Mouse (Mus musculus) limb, embryonic 14.5 days (tissue): Measurements from ENCODE around the gene Adamts10. TPM values are rescaled to one million over a fixed set of nuclear protein-coding genes. Genes with fewer than 3 reads are reported as not detected.
A peak's percentile ranks its signal among the peaks of the same experiment; 100 is the strongest.

Experiments used
- ATAC-seq: fragments of 200-750 bp; cut with Nextera tagmentation; 2 replicates; pipeline ENCODE4 v1.8.0; 2017; ENCODE audit warnings: low read depth, moderate number of reproducible peaks, moderate TSS enrichment; ENCODE audit not compliant: low FRiP score
- DNase-seq: peaks from one replicate; pipeline ENCODE4 v3.0.0-alpha.2; 2015; ENCODE audit warnings: low spot score
- H3K27ac ChIP-seq: fragments of 300-500 bp; sonication (generic); replicated peaks from 2 replicates; pipeline ENCODE4 v1.5.1; 2014; ENCODE audit warnings: low read depth, mild to moderate bottlenecking, low read length, moderate library complexity, mixed read lengths
- H3K27me3 ChIP-seq: fragments of 300-500 bp; sonication (generic); 2 replicates; pipeline ENCODE4 v1.6.1; 2014; ENCODE audit warnings: low read length, mixed read lengths; ENCODE audit not compliant: control insufficient read depth, insufficient read depth
- H3K36me3 ChIP-seq: fragments of 300-500 bp; sonication (generic); 2 replicates; pipeline ENCODE4 v1.6.1; 2014; ENCODE audit warnings: mild to moderate bottlenecking, low read length, moderate library complexity, mixed read lengths; ENCODE audit not compliant: control insufficient read depth, insufficient read depth
- H3K4me1 ChIP-seq: fragments of 300-500 bp; sonication (generic); 2 replicates; pipeline ENCODE4 v1.6.1; 2014; ENCODE audit warnings: antibody characterized with exemption, low read length, mixed read lengths; ENCODE audit not compliant: control insufficient read depth, insufficient read depth
- H3K4me2 ChIP-seq: fragments of 300-500 bp; sonication (generic); replicated peaks from 2 replicates; pipeline ENCODE4 v1.6.1; 2014; ENCODE audit warnings: low read depth, mild to moderate bottlenecking, low read length, moderate library complexity; ENCODE audit not compliant: severe bottlenecking
- H3K4me3 ChIP-seq: fragments of 300-500 bp; sonication (generic); replicated peaks from 2 replicates; pipeline ENCODE4 v1.5.1; 2014; ENCODE audit warnings: low read length
- H3K9ac ChIP-seq: fragments of 300-500 bp; sonication (generic); 2 replicates; pipeline ENCODE4 v1.6.1; 2014; ENCODE audit warnings: mild to moderate bottlenecking, low read depth, low read length, moderate library complexity; ENCODE audit not compliant: severe bottlenecking
- H3K9me3 ChIP-seq: fragments of 300-500 bp; sonication (generic); 2 replicates; pipeline ENCODE4 v1.6.1; 2016; ENCODE audit warnings: low read length; ENCODE audit not compliant: control insufficient read depth
- POLR2A ChIP-seq: fragments of 200-500 bp; IDR thresholded peaks from 2 replicates; pipeline ENCODE4 v1.8.0; 2012; ENCODE audit warnings: inconsistent platforms, mild to moderate bottlenecking, moderate library complexity, borderline replicate concordance; ENCODE audit not compliant: insufficient read depth, insufficient read length; ENCODE audit errors: extremely low read depth
- WGBS: fragments of 180-500 bp; shearing (Covaris S2); extraction: QIAGEN DNeasy Blood & Tissue Kit; methylation state at CpG from one replicate; pipeline ENCODE4 v1.1.7; 2014; 5-methylcytosine and 5-hydroxymethylcytosine counted together
- polyA plus RNA-seq, 2 experiments: library from polyadenylated mRNA; depleted of rRNA in 1 of 2; stranded (reverse) in 1 of 2; unstranded in 1 of 2; fragments of >200 nt; fragmentation: Nextera tagmentation in 1 of 2; extraction: Ambion mirVana in 1 of 2; gene quantifications; 2 replicates each; pipeline versions ENCODE4 v1.2.1 to v1.2.3; 2012 to 2014

Adamts10 gene
- polyA plus RNA-seq, 2 experiments = 80.6 to 269 TPM

DNA sequence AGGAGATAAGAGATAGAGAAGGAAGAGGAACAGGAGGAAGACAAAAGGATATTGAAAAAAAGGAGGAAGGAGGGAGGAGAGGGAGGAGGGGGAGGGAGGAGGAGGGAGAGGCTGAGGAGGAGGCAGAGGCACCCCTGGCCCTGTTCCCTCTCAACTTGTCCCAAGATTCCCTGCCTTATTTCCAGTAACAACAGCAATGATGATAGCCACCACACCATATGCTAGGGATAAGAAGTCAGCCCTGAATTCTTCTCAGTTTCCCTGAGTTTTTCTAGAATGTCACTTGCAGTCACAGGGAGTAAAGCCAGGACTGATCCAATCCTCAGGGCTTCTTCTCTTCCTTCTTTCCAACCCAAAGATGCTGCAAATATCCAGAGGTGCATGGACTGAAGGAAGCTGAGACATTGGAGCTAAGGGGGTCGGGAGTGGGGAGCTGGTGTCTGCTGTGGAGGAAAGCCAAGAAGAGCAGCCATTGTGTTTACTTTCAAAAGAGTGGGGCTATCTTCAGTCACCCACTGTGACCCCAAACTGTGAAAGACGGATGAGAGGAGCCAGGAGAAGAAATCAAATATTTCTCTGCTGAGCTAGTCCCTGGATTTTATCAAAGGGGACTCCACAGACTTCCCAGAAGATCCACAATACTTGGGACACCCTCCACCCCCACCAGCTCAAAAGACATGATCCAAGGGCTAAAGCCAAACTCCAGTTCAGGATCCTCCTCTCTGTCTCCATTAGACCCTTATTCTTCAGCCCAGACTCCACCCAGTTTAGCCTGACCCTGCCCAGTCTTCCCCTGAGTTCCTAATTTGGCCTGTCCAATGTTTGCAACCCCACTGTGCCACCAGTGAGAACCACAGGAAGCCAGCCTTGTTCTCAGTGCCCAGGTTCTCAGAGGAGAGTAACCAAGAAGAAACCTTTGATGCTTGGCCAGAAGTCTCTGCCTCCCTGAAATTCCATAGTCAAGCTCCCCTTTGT, 11.3 kb upstream of the Adamts10 start:
- DNase-seq (no peak), ATAC-seq (no peak)
- Histone ChIP-seq H3K27ac (no peak overlapping the region), H3K4me3 (no peak overlapping the region), H3K36me3 (no peaks in the 10 kb centered on the region), H3K27me3 (no peaks in the 10 kb centered on the region), H3K4me1 (no peaks in the 10 kb centered on the region), H3K4me2 (no peak overlapping the region), H3K9ac (no peak overlapping the region), H3K9me3 (no peaks in the 10 kb centered on the region; the same call in 1 of the 2 replicates)
- no peak for TF ChIP-seq POLR2A
- WGBS = 62% methylated on average over 2 of the region's 2 CpGs

DNA sequence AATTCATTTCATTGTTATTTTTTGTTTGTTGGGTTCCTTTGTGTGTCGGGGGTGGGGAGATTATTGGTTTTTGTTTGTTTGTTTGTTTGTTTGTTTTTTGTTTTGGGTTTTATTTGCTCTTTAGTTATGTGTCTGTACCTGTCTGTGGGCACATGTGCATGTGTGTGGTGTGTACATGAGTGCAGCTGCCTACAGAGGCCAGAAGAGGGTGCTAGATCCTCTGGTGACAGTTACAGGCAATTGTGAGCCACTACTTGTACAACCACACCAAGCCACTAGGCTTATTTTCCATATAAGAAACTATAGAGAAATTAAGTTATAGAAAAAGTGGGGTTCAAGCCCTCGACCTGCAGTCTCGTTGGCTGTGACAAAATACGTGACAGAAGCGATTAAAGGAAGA, 10.1 kb upstream of the Adamts10 start:
- H3K4me2 ChIP-seq = no peak overlapping the region
- no peaks in the 10 kb centered on the region; the same call in 1 of the 2 replicates for H3K9me3 ChIP-seq
- WGBS = 86% methylated on average over 5 of the region's 5 CpGs
- no peak overlapping the region for H3K4me3 ChIP-seq
- H3K27ac ChIP-seq = no peak overlapping the region
- no peak for TF ChIP-seq POLR2A
- H3K27me3 ChIP-seq = no peaks in the 10 kb centered on the region
- H3K4me1 ChIP-seq = no peaks in the 10 kb centered on the region
- no peak overlapping the region for H3K9ac ChIP-seq
- no peak for ATAC-seq
- no peak for DNase-seq
- H3K36me3 ChIP-seq = no peaks in the 10 kb centered on the region

DNA sequence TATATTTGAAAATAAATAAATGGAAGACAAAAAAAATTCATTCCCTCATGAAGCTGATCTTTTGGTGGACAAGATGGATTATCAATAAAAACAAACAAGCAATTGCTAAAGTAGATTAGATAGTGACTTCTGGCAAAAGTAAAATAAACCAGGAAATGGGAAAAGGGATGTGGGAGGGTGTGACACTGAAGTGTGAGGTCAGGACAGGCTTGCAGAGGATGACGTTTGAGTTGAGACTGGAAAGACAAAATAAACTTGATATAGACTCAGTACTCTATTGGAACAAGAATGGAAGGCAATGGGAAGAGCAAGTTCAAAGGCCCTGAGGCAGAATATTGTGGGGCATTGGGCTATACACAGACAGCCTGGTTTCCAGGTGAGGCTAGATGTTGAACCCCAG, 3.6 kb upstream of the Adamts10 start:
- H3K9me3 ChIP-seq = no peaks in the 10 kb centered on the region
- H3K36me3 ChIP-seq = no peaks in the 10 kb centered on the region
- H3K9ac ChIP-seq = no peak overlapping the region
- DNase-seq = no peak
- H3K27me3 ChIP-seq = no peaks in the 10 kb centered on the region
- 39% methylated on average over 1 of the region's 1 CpGs for WGBS
- no peak for ATAC-seq
- no peak overlapping the region for H3K27ac ChIP-seq
- H3K4me1 ChIP-seq = peaks cover 7% of the 10 kb centered on the region
- H3K4me3 ChIP-seq = no peak overlapping the region
- no peak overlapping the region for H3K4me2 ChIP-seq
- no peak for TF ChIP-seq POLR2A

DNA sequence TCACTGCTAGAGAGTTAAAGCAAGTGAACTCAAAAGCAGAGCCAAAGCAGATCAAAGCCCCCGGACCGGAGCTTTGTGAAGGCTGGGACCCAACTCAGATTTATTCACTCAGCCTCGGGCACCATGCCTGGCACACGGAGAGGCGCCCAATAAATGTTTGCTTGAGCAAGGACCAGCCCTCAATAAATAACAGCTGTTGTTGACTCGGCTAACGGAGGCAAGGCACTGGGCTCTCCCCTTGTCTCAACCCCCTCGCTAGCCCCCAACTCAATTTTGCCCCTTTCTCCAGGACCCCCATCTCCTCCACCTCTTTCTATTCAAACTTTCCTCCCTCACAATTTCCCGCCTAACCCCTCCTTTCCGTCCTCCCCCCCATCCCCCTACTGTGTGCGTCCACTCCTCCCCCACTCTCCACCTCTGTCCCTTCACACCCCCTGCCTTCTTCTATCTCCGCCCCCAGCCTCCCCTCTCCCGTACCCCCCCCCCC, 530 bp upstream of the Adamts10 start:
- peak overlapping the region; percentile 87 for H3K27ac ChIP-seq
- peak overlapping the region; percentile 83 for H3K4me2 ChIP-seq
- TF ChIP-seq POLR2A = no peak
- ATAC-seq = peak; percentile 76
- H3K4me3 ChIP-seq = peak overlapping the region; percentile 72
- peak; percentile 25 for DNase-seq
- under 1% methylated on average over 13 of the region's 13 CpGs for WGBS
- peak overlapping the region; percentile 63 for H3K9ac ChIP-seq
- H3K36me3 ChIP-seq = peaks cover 4% of the 10 kb centered on the region
- H3K27me3 ChIP-seq = no peaks in the 10 kb centered on the region
- peaks cover 20% of the 10 kb centered on the region for H3K4me1 ChIP-seq
- no peaks in the 10 kb centered on the region for H3K9me3 ChIP-seq

DNA sequence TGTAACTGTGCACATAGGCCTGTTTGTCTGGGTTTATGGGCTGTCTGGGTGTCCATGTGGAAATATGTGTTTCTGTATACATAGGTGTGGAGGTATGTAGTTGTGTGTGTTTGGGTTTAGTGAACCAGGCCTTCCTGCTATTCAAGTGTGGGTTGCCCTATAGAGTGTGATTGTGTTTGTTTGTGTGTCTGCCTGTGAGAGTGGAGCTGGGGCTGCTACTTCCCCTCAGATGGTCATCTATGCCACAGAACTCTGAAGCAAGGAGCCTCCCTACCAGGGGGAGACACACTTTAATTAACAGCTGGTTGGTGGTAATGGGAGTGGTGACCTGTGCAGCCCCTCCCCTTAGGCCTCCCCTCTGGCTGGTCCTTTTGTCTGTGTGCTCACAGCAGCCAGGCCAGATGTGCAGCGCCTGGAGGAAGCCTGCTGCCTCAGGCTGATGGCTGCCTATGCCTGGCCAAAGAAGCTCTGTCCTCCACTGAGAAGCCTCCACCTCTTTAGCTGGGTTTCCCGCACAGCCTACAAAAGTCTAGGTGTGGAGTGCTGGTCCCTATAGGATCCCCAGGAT, 886 bp downstream of the Adamts10 start:
- Histone ChIP-seq H3K36me3 (peaks cover 19% of the 10 kb centered on the region), H3K4me3 (peak overlapping the region; percentile 72), H3K9me3 (no peaks in the 10 kb centered on the region), H3K4me2 (peak overlapping the region; percentile 83), H3K9ac (peak overlapping the region; percentile 63), H3K4me1 (peaks cover 20% of the 10 kb centered on the region), H3K27me3 (no peaks in the 10 kb centered on the region), H3K27ac (peak overlapping the region; percentile 87)
- peak; percentile 27; the same call in 1 of the 2 replicates for ATAC-seq
- WGBS = 6% methylated on average over 2 of the region's 2 CpGs
- peak; percentile 15 for DNase-seq
- TF ChIP-seq POLR2A = no peak
